Mouse (Mus musculus): ENCODE data around the gene Afap1.

GRCm38 (mm10) chr5:36041756-36042155, 148.6 kb downstream of the Afap1 start:
- TF ChIP-seq POLR2AphosphoS2 (IDR thresholded peaks at IDR 0.05; ENCODE audit: insufficient read length, low read depth), result peak; percentile 13
- TF ChIP-seq TCF12 (IDR thresholded peaks at IDR 0.05; ENCODE audit: insufficient read depth, poor library complexity, severe bottlenecking), result no peak
